Mouse (Mus musculus) lung, adult 2 months (tissue): ENCODE results near the gene Dusp19.

ENCODE experiments used
- CTCF ChIP-seq: fragments of 200-500 bp; IDR thresholded peaks from 2 replicates; pipeline ENCODE4 v1.5.1; 2011; ENCODE audit warnings: mild to moderate bottlenecking, low read length, control low read depth; ENCODE audit not compliant: insufficient read depth
- POLR2A ChIP-seq: fragments of 200-500 bp; IDR thresholded peaks from 2 replicates; pipeline ENCODE4 v1.6.1; 2011; ENCODE audit warnings: low read depth, mild to moderate bottlenecking, control low read depth, low read length, borderline replicate concordance; ENCODE audit errors: extremely low read depth

GRCm38 (mm10) chr2:80624523-80624922 is 7.7 kb downstream of the Dusp19 start:
- TF ChIP-seq CTCF (no peak), POLR2A (no peak)
